Mouse (Mus musculus) liver, adult 2 months (tissue): Measurements from ENCODE around the gene Anapc5. TPM values are rescaled to one million over a fixed set of nuclear protein-coding genes. Genes with fewer than 3 reads are reported as not detected.
A peak's percentile ranks its signal among the peaks of the same experiment; 100 is the strongest.

Experiments used
- DNase-seq: peaks from one replicate; pipeline ENCODE4 v3.0.0-alpha.2; 2011; ENCODE audit warnings: low read depth, low spot score; ENCODE audit errors: extremely low read depth
- H3K27ac ChIP-seq: fragments of 200-500 bp; replicated peaks from 2 replicates; pipeline ENCODE4 v1.5.1; 2012; ENCODE audit warnings: low read depth, mild to moderate bottlenecking, control low read depth, inconsistent platforms, low read length; ENCODE audit not compliant: insufficient read depth
- H3K27me3 ChIP-seq: fragments of 200-500 bp; 2 replicates; pipeline ENCODE4 v1.6.1; 2012; ENCODE audit warnings: mild to moderate bottlenecking, moderate library complexity, low read length, inconsistent platforms; ENCODE audit not compliant: control insufficient read depth, insufficient read depth
- H3K36me3 ChIP-seq: fragments of 200-500 bp; 2 replicates; pipeline ENCODE4 v1.6.1; 2012; ENCODE audit warnings: low read length, inconsistent platforms; ENCODE audit not compliant: control insufficient read depth, insufficient read depth
- H3K4me1 ChIP-seq: fragments of 200-500 bp; 2 replicates; pipeline ENCODE4 v1.6.1; 2011; ENCODE audit warnings: low read length; ENCODE audit not compliant: control insufficient read depth, insufficient read depth
- H3K4me3 ChIP-seq: fragments of 200-500 bp; 2 replicates; pipeline ENCODE4 v1.5.1; 2011; ENCODE audit warnings: low read depth, mild to moderate bottlenecking, control low read depth, low read length, moderate library complexity; ENCODE audit not compliant: insufficient read depth
- H3K79me2 ChIP-seq: fragments of 200-500 bp; 2 replicates; pipeline ENCODE4 v1.6.1; 2012; ENCODE audit warnings: inconsistent platforms, mild to moderate bottlenecking, low read length, moderate library complexity; ENCODE audit not compliant: control insufficient read depth, insufficient read depth
- H3K9ac ChIP-seq: fragments of 200-500 bp; 2 replicates; pipeline ENCODE4 v1.6.1; 2012; ENCODE audit warnings: low read depth, mild to moderate bottlenecking, control low read depth, inconsistent platforms, low read length
- CTCF ChIP-seq: fragments of 200-500 bp; IDR thresholded peaks from 2 replicates; pipeline ENCODE4 v1.5.1; 2011; ENCODE audit warnings: low read depth, low read length, control low read depth
- POLR2A ChIP-seq: fragments of 200-500 bp; IDR thresholded peaks from 2 replicates; pipeline ENCODE4 v1.6.1; 2011; ENCODE audit warnings: low read length, control low read depth; ENCODE audit not compliant: insufficient read depth; ENCODE audit errors: extremely low read depth
- WGBS: fragments of 180-500 bp; shearing (Covaris S2); methylation state at CpG from one replicate; pipeline ENCODE4 v1.1.7; 2018; 5-methylcytosine and 5-hydroxymethylcytosine counted together
- polyA plus RNA-seq: library from polyadenylated mRNA; depleted of rRNA; stranded (reverse); fragments of >200 nt; gene quantifications from 2 replicates; pipeline ENCODE4 v1.2.3, GENCODE M21; 2012
- total RNA-seq: library from RNA; depleted of rRNA; stranded (reverse); fragments of >200 nt; gene quantifications from 2 replicates; pipeline ENCODE4 v1.2.3, GENCODE M21; 2014

Anapc5 gene
- total and polyA plus RNA-seq, 2 experiments: 61.9 to 93.9 TPM

DNA sequence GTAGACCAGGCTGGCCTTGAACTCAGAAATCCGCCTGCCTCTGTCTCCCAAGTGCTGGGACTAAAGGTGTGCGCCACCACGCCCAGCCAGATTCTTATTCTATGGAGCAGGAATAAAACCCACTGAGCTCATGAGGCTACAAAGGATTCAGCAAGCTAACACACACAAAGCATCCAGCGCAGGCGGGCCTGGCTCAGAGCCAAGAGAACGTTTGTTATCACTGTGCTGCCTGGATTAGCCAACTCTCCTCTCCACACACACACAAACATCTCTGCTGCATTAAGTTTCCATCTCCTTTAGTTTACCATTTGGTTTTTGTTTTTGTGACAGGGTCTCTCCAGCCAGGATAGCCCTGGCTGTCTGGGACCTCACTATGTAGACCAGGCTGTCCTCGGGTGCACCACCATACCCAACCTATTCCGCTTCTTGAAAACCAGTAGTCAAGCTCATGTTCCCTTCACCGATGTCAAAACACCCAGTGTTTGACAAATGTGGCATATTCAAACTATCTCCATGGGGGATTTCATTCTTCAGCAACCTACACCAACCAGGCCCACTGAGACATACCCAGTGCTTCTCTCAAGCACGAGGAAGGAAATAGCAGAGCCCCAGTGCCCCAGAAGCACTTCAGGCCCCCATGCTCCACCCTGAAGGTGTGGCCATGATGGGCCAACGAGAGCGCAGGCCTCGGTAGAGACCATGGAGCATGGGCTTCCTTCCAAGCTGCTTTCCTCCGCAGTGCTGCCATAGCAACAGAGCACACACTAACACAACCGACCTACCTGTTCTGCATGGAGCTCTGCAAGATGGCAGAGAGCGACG, 22.4 kb downstream of the Anapc5 start:
- peak overlapping the region; percentile 73 for H3K27ac ChIP-seq
- no peak overlapping the region for H3K4me3 ChIP-seq
- H3K4me1 ChIP-seq: peaks cover 45% of the 10 kb centered on the region
- H3K79me2 ChIP-seq: no peaks in the 10 kb centered on the region
- no peaks in the 10 kb centered on the region for H3K27me3 ChIP-seq
- peak; percentile 82 for DNase-seq
- peaks cover 7% of the 10 kb centered on the region for H3K36me3 ChIP-seq
- H3K9ac ChIP-seq: no peak overlapping the region
- WGBS: 17% methylated on average over 17 of the region's 17 CpGs
- no peak for TF ChIP-seq POLR2A
- TF ChIP-seq CTCF: no peak

DNA sequence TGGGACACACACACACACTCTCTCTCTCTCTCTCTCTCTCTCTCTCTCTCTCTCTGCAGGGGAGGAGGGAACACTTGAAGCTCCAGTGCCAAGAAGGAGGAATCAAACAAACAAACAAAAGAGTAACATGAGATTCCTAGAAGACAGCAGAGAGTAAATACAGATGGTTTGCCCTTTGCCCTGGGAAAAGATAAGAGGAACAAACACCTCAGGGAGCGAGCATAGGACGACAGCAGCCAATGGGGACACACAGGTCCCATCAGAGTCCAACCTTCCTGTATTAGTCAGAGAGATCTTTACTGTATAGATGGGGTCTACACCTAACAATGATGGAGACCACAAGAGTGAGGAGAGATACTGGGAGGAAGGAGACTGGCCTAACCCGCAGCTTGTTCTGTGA, 23.3 kb downstream of the Anapc5 start:
- Histone ChIP-seq H3K4me1 (peaks cover 42% of the 10 kb centered on the region), H3K9ac (0 out of 2 replicates have a peak overlapping the region, but pooled peaks have one; percentile 17), H3K27me3 (no peaks in the 10 kb centered on the region), H3K4me3 (no peak overlapping the region), H3K79me2 (no peaks in the 10 kb centered on the region), H3K36me3 (peaks cover 13% of the 10 kb centered on the region), H3K27ac (peak overlapping the region; percentile 73)
- TF ChIP-seq CTCF: no peak
- WGBS: 38% methylated on average over 3 of the region's 3 CpGs
- peak; percentile 89 for DNase-seq

GRCm38 (mm10) chr5:122788696-122789095, 32.4 kb downstream of the Anapc5 start:
- no peak for DNase-seq
- Histone ChIP-seq H3K4me1 (peaks cover 7% of the 10 kb centered on the region), H3K4me3 (no peak overlapping the region), H3K79me2 (no peaks in the 10 kb centered on the region), H3K36me3 (peaks cover 22% of the 10 kb centered on the region), H3K9ac (no peak overlapping the region), H3K27me3 (no peaks in the 10 kb centered on the region), H3K27ac (no peak overlapping the region)
- WGBS: 86% methylated on average over 2 of the region's 2 CpGs
- no peak for TF ChIP-seq POLR2A
- no peak for TF ChIP-seq CTCF

DNA sequence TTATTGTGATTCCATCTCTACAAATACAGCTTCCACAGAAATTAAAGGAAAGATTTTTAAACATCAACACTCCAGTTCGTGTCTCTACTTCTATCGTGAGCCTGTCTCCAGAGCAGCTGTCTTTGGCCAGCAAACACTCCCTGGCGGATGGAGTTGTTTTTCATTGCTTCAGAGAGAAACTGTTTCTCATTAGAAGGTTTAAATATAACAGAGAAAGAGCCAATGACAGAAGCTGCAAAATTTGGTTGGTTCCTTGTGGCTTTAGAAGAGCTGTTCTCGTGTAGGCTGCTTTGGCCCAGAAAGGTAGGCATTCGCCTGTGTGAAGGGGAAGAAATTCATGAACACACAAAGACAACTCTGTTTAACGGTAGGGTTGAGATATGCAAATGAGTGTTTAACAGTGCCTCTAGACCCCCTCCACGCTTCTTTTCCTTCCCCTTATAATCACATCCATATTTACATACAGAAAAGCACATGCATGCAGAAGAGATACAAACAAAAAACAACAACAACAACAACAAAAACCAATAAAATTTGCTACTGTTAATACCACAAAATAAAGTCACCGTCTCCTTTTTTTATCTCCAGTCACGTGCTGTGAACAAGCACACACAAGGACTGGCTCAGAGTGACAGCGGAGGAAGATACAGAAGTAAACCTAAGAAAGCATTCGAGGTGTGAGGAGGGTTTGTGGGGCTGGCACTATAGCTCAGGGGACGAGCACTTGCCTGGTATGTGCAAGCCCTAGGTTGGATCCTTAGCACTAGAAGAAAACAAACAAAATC, 34.9 kb downstream of the Anapc5 start:
- no peak overlapping the region for H3K4me3 ChIP-seq
- TF ChIP-seq POLR2A: no peak
- 61% methylated on average over 12 of the region's 12 CpGs for WGBS
- no peak for DNase-seq
- H3K27me3 ChIP-seq: no peaks in the 10 kb centered on the region
- no peak overlapping the region for H3K9ac ChIP-seq
- H3K27ac ChIP-seq: no peak overlapping the region
- peaks cover 11% of the 10 kb centered on the region for H3K36me3 ChIP-seq
- no peaks in the 10 kb centered on the region for H3K79me2 ChIP-seq
- H3K4me1 ChIP-seq: peaks cover 7% of the 10 kb centered on the region

- peaks cover 11% of the 10 kb centered on the region for H3K36me3 ChIP-seq
- no peak overlapping the region for H3K27ac ChIP-seq
- 0 out of 2 replicates have a peak, but pooled peaks cover under 1% of the 10 kb centered on the region for H3K79me2 ChIP-seq
- DNase-seq: no peak
- H3K4me3 ChIP-seq: no peak overlapping the region
- 82% methylated on average over 14 of the region's 14 CpGs for WGBS
- H3K27me3 ChIP-seq: no peaks in the 10 kb centered on the region
- peaks cover 3% of the 10 kb centered on the region; the same call in 1 of the 2 replicates for H3K4me1 ChIP-seq
- no peak for TF ChIP-seq POLR2A
- no peak for TF ChIP-seq CTCF
- no peak overlapping the region for H3K9ac ChIP-seq
Observed at GRCm38 (mm10) chr5:122783726-122784406, 37.3 kb downstream of the Anapc5 start.
